Mouse (Mus musculus): ENCODE results near the gene Foxf2.

DNA sequence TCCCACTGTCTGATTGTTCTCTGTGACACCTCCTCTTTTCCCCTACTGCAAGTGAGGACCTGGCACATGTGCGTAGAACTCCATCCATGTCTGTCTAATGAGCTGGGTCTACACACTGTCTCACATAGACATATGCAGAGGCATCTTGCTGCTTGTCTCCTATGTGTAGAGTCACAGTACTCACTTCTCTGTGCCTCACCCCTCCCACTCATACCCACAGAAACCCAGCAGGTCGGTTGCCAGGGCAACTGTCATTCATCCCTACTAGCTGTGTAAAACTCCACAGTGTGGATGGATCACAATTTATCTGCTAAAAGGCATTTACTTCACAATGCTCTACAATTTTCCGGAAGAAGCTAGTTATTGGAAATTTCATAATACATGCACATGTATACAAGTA is 46.5 kb downstream of the Foxf2 start:
- TF ChIP-seq POLR2A (IDR thresholded peaks at IDR 0.05; ENCODE audit: control insufficient read depth, low read depth, low read length) (no peak), CTCF (IDR thresholded peaks at IDR 0.05; ENCODE audit: control insufficient read depth, insufficient read depth, insufficient replicate concordance, low read depth, low read length) (no peak)

Data from testis, adult 2 months (tissue).